Mouse (Mus musculus) limb, embryonic 15.5 days (tissue): ENCODE results near the gene Celf1. TPM values are rescaled to one million over a fixed set of nuclear protein-coding genes. Genes with fewer than 3 reads are reported as not detected.
A peak's percentile ranks its signal among the peaks of the same experiment; 100 is the strongest.

Experiments
- ATAC-seq: fragments of 200-750 bp; cut with Nextera tagmentation; 2 replicates; pipeline ENCODE4 v1.8.0; 2017; ENCODE audit warnings: low read depth, moderate TSS enrichment; ENCODE audit not compliant: insufficient number of reproducible peaks, low FRiP score, low TSS enrichment
- H3K27ac ChIP-seq: fragments of 300-500 bp; sonication (generic); 2 replicates; pipeline ENCODE4 v1.5.1; 2015; ENCODE audit warnings: moderate library complexity, mild to moderate bottlenecking, inconsistent platforms
- H3K27me3 ChIP-seq: fragments of 300-500 bp; sonication (generic); 2 replicates; pipeline ENCODE4 v1.6.1; 2015; ENCODE audit warnings: inconsistent platforms
- H3K36me3 ChIP-seq: fragments of 300-500 bp; sonication (generic); 2 replicates; pipeline ENCODE4 v1.6.1; 2015; ENCODE audit warnings: inconsistent platforms
- H3K4me1 ChIP-seq: fragments of 300-500 bp; sonication (generic); 2 replicates; pipeline ENCODE4 v1.6.1; 2015; ENCODE audit warnings: inconsistent platforms
- H3K4me2 ChIP-seq: fragments of 300-500 bp; sonication (generic); 2 replicates; pipeline ENCODE4 v1.6.1; 2015; ENCODE audit warnings: mild to moderate bottlenecking, inconsistent platforms
- H3K4me3 ChIP-seq: fragments of 300-500 bp; sonication (generic); 2 replicates; pipeline ENCODE4 v1.5.1; 2015; ENCODE audit warnings: mild to moderate bottlenecking, inconsistent platforms
- H3K9ac ChIP-seq: fragments of 300-500 bp; sonication (generic); 2 replicates; pipeline ENCODE4 v1.6.1; 2015; ENCODE audit warnings: inconsistent platforms
- H3K9me3 ChIP-seq: fragments of 300-500 bp; sonication (generic); 2 replicates; pipeline ENCODE4 v1.6.1; 2016; ENCODE audit warnings: inconsistent platforms
- WGBS: fragments of 180-500 bp; shearing (Covaris S2); methylation state at CpG from one replicate; pipeline ENCODE4 v1.1.7; 2015; 5-methylcytosine and 5-hydroxymethylcytosine counted together
- polyA plus RNA-seq: library from polyadenylated mRNA; unstranded; fragments of >200 nt; fragmentation: Nextera tagmentation; extraction: Ambion mirVana; gene quantifications from 2 replicates; pipeline ENCODE4 v1.2.1, GENCODE M21; 2015

Gene Celf1
- polyA plus RNA-seq, 1 experiment from 2014 or later = 56.9 TPM

GRCm38 (mm10) chr2:91068162-91068871 lies 128.1 kb downstream of the Celf1 start:
- Histone ChIP-seq H3K9me3 (no peaks in the 10 kb centered on the region), H3K9ac (peak overlapping the region; percentile 69), H3K27me3 (no peaks in the 10 kb centered on the region), H3K4me2 (peak overlapping the region; percentile 78), H3K4me1 (peaks cover 25% of the 10 kb centered on the region), H3K27ac (peak overlapping the region; percentile 57), H3K36me3 (peaks cover 40% of the 10 kb centered on the region), H3K4me3 (peak overlapping the region; percentile 68)
- WGBS = 47% methylated on average over 13 of the region's 13 CpGs
- ATAC-seq = no peak

GRCm38 (mm10) chr2:91068872-91069165 lies 128.6 kb downstream of the Celf1 start:
- Histone ChIP-seq H3K4me3 (peak overlapping the region; percentile 68), H3K4me2 (peak overlapping the region; percentile 78), H3K27ac (peak overlapping the region; percentile 57), H3K27me3 (no peaks in the 10 kb centered on the region), H3K4me1 (peaks cover 25% of the 10 kb centered on the region), H3K9me3 (no peaks in the 10 kb centered on the region), H3K9ac (peak overlapping the region; percentile 69), H3K36me3 (peaks cover 35% of the 10 kb centered on the region)
- no peak for ATAC-seq
- 28% methylated on average over 6 of the region's 6 CpGs for WGBS

Other genes with a start within 250 kb of the Celf1 start
- gene Fnbp4, start 195.0 kb upstream of the Celf1 start, polyA plus RNA-seq = 84.5 and 85.0 TPM in 2 replicates
- 0.77 and 1.2 TPM in 2 replicates for gene Agbl2, start 157.7 kb upstream of the Celf1 start, polyA plus RNA-seq
- gene Mtch2, start 93.2 kb upstream of the Celf1 start, polyA plus RNA-seq = 183 and 187 TPM in 2 replicates
- 18.9 and 25.6 TPM in 2 replicates for gene C1qtnf4, start 54.5 kb upstream of the Celf1 start, polyA plus RNA-seq
- 34.7 and 36.4 TPM in 2 replicates for gene Kbtbd4, start 35.6 kb upstream of the Celf1 start, polyA plus RNA-seq
- 199 and 219 TPM in 2 replicates for gene Ndufs3, start 35.6 kb upstream of the Celf1 start, polyA plus RNA-seq
- 16.2 and 30.5 TPM in 2 replicates for gene Rapsn, start 95.2 kb downstream of the Celf1 start, polyA plus RNA-seq
- gene Psmc3, start 113.6 kb downstream of the Celf1 start, polyA plus RNA-seq = 248 and 294 TPM in 2 replicates
- gene Slc39a13, start 130.0 kb downstream of the Celf1 start, polyA plus RNA-seq = 88.8 and 89.4 TPM in 2 replicates
- 9.4 and 12.6 TPM in 2 replicates for gene Spi1, start 142.0 kb downstream of the Celf1 start, polyA plus RNA-seq
- gene Mybpc3, start 177.8 kb downstream of the Celf1 start, polyA plus RNA-seq = 0.09 and 0.34 TPM in 2 replicates
- gene Madd, start 243.5 kb downstream of the Celf1 start, polyA plus RNA-seq = 10.2 and 12.2 TPM in 2 replicates